Mouse (Mus musculus) c-Kit-positive CD71-positive TER-119-positive erythroid progenitor cells, embryonic 14.5 days (primary cell): ENCODE data around the gene Uck1.
"Not testable (repeated sequence)": the region's sequence is repeated elsewhere in the genome, so short reads cannot be mapped to it uniquely, and the experiment has no call there.

ENCODE experiments used
- DNase-seq: peaks from one replicate; pipeline ENCODE4 v3.0.0-alpha.2; 2013; ENCODE audit warnings: low spot score

Gene Uck1

DNA sequence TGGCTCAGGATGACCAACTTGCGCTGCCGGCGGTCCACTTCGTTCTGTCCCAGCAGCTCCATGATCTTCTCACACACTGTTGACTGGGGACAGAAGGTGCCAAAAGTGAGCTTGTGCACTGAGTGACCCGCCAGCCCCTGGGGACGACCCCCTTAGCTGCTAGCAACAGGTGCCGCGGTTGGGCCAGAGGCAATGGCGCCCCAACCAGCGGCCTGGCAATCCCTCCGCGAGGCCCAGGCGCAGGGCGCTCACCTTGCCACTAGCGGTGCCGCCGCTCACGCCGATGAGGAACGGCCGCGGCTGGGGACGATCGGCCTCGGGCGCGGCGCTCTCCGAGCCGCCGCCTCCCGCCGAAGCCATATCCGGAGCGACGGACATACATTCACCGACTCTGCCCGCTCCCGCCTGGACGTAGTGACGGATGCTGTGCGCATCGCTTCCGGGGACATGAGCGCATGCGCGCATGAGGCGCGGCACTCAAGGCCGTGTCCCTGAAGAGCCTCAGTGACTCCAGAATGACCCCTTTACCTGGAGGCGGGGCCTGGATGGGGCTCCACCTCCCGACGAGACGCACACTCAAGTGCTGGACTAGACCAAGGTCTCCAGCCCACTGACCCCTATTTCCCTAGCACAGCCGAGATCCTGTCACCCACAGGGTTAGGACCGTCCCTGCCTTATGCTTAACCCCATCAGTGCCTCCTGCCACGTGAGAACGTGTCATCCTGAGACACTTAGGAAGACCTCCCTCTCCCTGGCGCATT lies at the start of gene Uck1:
Gene Uck1 (minus strand): TSS at position 503 of the 761 bp plus-strand sequence.
- peak; percentile 92 for DNase-seq

DNA sequence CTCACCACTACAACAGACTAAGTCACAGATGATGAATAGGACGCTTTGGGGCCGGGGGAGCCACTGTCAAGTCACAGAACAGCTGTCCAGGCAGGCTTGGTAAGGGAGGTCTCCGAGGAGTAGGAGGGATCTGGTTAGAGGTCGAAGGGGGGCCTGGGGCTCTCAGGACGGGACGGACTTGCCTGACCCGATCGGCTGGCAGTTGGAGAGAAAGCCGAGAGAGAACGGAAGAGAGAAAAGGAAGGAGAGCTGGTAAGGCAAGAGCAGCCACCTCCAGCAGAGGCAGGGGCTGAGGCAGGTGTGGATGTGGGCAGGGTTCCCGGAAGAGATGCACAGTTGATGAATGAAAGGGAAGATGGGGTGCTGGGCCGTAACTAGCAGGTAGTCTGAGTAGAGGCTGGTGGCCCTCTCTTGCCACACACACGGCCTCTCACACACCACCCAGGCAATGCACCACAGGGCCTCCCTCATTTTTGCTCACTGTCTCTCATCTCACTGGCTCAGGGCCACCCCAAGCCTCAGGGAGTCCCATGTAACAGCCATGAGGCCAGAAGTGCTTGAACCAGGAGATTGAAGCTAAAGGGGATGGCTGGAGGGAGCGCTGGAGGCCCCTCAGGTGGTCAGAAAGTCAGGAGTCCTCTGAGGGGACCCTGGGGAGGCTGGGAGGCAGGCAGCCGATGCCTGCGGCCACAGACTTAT lies 49.1 kb upstream of the Uck1 start:
- DNase-seq = no peak

DNA sequence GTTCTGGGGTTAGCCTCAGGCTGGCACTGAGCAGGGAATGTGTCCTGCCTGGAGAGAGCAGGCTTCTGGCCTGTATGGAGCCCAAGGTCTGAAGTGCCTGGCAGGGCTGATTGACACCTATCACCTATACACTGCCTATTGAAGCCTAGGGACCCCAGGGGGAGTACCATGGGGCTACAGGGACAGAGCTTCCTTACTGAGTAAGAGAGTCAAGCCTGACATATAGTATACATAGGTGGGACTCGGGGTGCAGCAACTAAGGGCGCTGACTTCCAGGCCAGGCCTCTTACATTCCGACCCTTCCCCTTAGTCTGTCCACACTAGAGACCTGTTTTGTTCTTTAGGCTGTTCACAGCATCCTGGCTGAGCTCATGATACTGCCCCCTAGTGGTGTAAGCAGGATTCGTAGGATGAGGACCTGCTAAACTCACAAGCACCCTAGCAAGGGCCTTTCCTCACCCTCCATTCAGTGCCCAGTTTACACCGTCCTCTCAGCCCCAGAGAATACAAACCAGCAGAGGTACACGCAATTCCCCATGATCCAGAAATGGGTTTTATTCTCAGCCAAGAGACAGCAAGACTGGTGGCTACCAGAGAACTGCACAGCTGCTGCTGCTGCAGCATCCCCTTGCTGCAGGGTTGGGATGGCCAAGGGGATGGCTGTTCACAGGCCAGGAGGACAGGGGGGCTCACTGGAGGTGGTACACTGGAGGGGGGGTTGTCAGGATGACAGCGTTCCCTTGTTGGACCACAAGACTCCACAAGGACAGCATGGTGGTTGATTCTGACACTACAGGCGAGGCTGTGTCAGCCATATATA lies 48.2 kb upstream of the Uck1 start:
- DNase-seq = peak; percentile 64

DNA sequence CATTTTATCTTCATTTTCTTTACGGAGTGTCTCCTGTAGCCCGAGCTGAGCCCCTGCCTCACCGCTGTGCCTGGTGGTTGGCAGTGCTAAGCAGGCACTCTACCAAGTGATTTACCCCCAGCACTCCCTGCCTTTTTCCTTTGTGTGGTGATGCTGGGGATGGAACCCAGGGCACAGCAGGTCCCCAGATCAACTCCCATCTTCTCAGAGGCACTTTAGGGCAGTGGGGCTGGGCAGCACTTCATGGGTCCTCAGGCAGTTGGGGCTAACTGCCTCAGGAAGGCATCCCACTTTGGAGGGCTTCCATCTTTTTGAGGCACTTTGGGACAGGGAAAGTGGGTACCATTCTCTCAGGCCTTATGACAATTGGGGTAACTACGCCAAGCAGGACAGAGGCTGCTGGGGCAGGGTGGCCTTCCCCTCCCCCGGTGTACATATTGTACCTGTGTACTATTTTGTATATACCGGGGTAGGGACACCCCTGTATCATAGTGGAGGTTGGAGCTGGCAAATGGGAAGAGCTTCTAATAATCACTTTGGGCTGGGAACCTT lies 47.4 kb upstream of the Uck1 start:
- no peak for DNase-seq

DNA sequence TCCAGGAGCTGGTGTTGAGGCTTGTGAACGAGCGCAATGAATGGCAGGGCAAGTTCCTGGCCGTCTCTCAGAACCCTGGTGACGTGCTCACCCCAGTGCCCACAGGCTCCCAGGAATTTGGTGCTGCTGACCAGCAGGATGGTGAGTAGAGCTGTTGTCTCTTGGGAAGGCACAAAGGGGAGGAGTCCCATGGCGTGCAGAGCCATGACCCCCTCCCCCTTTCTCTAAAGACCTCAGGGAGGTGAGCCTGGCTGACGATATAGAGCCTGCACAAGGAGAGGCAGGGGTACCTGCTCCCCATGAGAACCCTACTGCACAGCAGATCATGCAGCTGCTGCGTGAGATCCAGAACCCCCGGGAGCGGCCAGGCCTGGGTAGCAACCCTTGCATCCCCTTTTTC lies 46.2 kb upstream of the Uck1 start:
- no peak for DNase-seq

DNA sequence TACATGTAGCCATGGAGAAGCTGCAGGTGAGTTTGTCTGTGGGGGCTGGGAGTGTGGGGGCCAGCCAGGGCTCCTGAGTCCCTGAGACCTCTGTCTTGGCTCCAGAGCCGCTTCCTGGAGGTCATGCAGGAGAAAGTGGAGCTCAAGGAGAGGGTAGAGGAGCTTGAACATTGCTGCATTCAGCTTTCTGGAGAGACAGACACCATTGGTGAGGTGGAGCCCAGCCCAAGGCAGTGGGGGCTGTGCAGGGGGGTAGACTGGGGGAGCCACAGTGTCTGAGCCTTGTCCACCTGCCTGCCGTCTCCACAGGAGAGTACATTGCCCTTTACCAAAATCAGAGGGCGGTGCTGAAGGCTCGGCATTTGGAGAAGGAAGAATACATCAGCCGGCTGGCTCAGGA lies 45.7 kb upstream of the Uck1 start:
- no peak for DNase-seq

DNA sequence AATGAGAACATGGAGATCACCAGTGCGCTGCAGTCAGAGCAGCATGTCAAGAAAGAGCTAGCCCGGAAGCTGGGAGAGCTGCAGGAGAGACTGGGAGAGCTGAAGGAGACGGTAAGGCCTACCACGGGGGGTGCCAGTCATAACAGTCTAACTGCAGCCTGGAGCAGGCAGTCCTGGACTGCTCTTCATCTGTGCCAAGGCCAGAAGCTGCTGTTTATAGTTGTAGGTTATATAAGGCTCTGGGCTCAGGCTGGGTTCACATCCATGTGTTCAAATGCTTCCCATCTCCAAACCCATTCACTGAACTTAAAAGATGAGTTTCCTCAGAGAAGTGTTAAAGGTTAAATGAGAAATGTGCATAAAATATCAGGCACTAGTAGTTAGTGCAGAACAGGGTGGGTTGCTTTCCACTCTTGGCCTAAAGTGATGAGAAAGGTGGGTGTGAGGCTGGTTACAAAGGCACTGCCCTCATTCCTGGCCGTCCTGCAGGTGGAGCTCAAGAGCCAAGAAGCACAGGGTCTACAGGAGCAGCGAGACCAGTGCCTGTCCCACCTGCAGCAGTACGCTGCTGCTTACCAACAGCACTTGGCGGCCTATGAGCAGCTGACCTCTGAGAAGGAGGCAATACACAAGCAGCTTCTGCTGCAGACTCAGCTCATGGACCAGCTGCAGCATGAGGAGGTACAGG lies 44.3 kb upstream of the Uck1 start:
- peak; percentile 25 for DNase-seq

DNA sequence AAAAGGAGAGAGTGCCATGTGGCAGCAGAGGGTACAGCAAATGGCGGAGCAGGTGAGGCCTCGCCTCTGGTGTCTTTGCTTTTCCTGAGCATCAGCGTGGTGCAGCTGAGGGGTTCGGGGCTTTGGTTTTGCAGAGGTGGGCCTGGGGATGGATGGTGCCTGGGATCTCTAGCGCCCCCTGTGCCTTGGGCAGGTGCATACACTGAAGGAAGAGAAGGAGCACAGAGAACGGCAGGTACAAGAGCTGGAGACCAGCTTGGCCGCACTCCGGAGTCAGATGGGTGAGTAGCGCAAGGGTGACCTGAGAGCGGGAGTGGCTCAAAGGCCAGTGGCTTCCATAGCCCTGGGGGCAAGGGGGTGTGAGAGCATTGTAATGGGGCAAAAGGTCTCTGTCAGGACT lies 43.0 kb upstream of the Uck1 start:
- DNase-seq = no peak

DNA sequence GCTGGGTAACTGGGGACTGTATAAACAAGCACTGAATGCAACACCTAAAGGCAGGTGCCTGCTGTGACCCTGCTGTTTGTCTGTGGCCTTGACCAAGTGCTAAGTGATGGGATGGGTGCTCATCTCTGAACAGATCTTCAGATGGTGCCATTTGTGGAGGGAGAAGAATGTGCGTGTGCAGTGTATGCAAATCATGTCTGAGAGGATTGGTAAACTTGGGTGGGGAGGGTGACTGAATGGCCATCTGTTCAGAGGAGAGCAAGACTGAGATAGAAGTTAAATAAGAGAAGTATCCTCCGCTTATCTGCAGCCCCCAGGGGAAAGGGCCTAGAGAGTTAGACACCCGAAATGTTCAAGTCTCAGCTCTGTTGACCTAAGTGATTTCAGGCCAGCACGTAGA lies 39.5 kb upstream of the Uck1 start:
- no peak for DNase-seq

DNA sequence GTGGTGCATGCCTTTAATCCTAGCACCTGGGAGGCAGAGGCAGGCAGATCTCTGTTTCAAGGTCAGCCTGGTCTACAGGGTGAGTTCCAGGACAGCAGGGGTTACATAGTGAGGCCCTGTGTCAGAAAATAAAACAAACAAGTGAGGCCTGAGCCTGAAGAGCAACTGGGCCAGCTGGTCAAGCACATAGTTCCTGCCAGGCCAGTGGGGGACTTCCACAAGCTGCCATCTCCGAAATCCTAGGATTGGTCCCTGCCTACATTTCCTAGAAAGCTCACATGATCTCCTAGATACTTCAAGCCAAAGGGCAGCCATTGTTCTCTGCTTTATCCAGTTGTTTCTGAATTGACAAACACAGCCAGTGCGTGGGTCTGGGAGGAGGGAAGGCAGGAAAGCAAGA lies 35.9 kb upstream of the Uck1 start:
- not testable (repeated sequence) for DNase-seq

DNA sequence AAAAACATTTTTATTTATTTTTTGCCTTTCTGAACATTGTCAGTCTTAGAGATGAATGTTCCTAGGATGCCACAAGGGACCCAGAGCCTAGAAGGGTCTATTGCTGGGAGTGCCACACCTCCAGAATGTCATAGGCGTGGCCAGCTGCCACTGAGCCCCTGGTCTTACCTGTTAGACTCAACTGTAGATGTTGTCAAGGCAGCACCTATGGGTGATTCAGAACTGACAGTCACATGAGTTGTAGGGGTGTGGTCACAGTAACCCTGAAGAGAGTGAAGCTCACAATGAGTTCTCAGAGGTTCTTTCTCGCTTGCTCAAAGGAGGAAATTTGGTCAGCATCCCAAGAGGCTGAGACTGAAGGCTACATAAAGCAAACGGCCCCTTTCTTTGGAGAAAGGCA lies 35.3 kb upstream of the Uck1 start:
- no peak for DNase-seq

DNA sequence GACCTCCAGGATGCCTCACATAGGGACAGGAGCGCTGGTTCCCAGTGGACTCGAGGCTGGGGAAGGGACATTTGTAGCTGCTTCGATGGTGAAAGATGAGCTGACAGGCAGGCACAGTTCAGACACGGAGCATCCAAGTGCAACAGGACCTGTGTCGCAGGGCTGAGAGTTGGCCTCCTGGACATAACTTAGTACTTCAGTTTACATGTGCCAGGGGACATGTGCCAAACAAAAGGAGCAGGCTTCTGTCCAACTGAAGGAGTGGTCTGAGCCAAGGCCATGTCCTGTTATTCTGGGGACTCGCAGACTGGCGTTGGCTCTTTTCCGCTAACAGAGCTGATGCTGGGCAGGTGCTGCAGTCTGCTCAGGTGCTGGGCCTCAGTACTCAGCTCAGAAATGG lies 34.4 kb upstream of the Uck1 start:
- DNase-seq = no peak

DNA sequence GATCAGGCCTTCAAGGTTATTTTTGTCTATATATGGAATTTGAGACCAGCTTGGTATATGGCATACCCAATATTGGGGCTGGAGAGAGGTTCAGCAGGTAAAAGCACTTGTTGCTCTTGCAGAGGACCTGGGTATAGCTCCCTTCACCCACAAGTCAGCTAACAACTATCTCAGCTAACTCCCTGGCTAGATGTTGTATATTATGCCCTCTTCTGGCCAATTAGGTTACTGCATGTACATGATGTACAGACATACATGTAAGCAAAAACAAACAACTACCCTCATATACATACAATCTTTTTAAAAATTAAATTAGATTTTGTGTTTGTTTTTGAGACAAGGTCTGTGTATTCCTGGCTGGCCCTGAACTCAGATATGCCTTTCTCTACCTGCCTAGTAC lies 29.6 kb upstream of the Uck1 start:
- peak; percentile 73 for DNase-seq

DNA sequence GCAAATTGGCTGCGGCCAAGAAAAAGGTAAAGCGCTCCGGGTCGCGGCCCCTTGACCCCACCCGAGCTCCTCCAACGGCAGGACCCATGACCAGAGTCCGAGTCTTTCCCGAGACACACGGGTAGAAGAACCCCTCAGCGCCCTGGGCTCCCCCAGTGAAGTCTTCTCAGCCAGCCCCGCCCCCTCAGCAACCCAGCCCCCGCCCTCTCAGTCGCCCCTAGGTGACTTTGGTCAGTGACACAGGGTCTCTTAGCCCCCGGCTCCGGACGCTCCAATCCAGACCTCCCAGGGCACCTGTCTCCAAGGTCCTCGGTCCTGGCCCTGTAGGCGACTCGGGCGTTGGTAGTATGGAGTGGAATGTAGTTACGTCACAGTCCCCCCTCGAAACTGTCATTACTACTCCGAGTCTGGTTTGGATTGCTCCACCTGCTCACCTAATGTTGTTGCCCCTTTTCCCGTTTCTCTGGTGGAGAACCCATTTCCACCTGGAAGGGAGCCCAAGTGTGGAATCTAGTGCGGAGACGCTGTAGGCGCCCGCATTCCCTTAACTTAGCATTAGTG lies 28.5 kb upstream of the Uck1 start:
- DNase-seq = peak; percentile 37

DNA sequence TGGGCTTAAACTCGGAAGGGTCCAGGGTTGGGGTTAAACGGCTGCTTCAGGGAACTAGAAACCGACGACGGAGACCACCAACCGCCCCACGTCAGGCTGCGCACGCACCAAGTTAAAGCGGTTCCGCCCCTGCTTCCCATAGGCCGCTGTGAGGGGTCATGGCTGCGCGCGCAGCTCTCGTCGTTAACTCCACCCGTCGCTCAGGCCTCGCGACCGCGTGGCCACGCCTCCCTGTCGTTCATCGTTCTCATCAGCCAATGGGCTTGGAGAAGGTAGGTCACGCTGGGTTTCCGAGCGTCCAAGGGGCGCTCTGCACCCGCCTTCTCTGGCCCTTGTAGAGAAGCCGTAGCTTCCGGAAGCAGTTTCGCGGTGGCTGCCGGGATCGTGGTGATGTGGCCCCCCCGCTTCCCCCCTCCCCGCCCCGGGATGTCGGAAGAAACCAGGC lies 28.0 kb upstream of the Uck1 start, which contains the start of gene Swi5:
Gene Swi5 (minus strand): TSS at position 153 of the 445 bp plus-strand sequence.
- peak; percentile 100 for DNase-seq

DNA sequence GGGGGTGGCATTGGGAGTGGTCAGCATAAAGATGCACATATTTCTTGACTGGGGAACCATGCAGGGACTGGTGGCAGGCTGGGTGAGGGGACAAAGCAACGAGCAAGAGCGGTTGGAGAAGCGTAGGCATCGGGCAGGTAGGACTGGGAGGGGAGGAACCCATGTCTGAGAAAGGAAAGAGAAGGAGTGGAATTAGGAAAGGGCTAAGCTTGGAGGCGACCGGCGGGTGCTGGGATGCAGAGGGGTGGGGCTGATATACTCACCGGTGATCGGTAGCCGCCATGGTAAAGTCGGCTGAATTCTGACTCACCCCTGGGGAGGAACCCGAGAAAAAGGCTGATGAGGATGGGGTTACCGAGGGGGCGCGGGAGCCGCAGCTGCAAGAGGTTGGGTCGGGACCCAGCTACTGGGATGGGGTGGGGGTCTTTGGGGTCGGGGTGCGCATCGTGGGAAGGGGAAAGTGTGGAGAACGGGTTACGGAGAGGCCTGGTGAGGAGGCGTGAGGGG lies 27.4 kb upstream of the Uck1 start, which contains the start of gene Golga2:
Gene Golga2 (plus strand): TSS at position 51 of the 507 bp plus-strand sequence.
- no peak for DNase-seq

DNA sequence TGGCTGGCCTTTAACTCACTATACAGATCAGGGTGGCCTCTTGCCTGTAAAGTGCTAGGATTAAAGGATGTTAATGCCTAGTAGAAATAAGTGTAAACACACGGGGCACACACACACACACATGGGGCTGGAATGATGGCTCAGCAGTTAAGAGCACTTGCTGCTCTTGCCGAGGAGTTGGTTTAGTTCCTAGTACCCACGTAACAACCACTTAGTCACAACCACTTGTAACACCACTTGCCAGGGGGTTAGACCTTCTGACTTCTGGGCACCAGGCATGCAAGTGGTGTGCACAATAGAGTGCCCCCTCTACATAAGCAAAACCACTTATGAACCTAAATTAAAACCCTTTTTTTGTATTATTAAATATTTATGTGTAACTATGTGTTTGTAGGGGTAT lies 24.0 kb upstream of the Uck1 start:
- no peak for DNase-seq

DNA sequence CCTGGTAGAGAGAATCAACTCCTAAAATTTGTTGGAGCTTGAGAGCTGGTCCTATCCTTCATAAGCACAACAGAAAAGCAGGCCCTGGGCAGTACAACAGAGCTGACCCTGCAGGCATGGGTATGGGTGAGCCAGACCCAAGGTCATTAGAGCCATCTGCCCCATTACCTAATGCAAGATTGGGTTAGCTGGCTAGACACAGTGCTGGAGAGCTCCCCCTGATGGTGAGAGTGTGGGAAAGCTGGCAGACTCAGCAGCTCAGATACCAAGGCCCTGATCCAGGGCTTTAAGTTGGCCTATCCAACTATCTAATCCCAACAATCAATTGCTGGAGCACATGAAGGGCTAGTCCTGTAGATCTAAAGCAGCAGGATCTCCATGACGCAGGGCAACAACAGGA lies 22.8 kb upstream of the Uck1 start:
- peak; percentile 62 for DNase-seq

DNA sequence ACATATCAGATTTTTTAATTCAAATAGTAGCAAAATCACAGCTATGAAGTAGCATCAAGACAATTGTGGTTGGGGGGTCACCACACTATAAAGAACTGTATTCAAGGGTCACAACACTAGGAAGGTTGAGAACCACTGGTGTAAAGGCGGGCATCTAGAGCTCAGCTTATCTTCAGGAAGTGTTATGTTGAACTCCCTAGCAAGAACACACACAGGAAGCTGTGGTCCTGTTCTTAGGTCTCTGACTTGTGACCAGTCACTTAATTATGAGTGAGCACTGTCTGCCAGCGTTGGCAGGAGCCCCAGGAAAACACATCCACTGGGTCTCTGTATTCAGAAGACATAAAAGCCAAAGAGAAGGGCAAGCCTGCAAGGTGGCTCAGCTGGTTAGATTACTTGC lies 22.3 kb upstream of the Uck1 start:
- DNase-seq = no peak

DNA sequence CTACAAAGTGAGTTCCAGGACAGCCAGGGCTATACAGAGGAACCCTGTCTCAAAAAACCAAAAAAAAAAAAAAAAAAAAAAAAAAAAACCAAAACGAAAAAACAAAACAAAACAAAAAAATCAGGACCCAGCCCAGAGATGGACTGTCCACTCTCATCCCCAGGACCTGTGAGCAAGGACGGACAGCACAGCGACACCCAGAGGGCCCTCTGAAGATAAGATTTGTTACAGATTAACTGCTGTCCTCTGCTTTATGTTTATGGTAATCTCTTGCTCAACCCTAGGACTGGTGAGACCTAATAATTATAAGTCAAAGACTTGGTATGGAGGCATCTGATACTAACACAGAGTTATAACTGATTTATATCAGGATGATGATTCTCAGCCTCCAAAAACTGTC lies 15.9 kb upstream of the Uck1 start:
- DNase-seq = no peak

DNA sequence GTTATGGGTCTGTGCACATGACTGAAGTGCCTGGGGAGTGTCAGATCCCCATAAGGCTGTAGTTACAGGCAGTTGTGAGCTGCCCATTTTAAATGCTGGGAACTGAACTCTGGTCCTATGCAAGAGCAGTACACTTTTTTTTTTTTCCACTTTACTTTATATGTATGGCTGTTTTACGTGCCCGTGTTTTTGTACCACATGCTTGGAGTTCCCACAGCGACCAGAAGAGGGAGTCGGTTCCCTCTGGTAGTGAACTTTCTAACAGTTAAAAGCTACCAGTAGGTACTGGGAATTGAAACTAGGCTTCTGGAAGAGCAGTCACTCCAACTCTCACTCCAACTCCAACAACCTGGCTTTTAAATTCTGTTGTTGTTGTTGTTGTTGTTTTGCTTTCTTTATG lies 676 bp upstream of the Uck1 start:
- peak; percentile 81 for DNase-seq
